Mouse (Mus musculus) R1 (cell line): ENCODE results near the gene Cldn34b4.

Experiments used
- DNase-seq: peaks from one replicate; pipeline ENCODE4 v3.0.0-alpha.2; 2018; ENCODE audit warnings: low read depth, low spot score

Gene Cldn34b4

GRCm38 (mm10) chrX:76393050-76393449 lies at the start of gene Cldn34b4:
Cldn34b4 (plus strand) TSS chrX:76393350.
- DNase-seq: no peak
